Mouse (Mus musculus): Measurements from ENCODE around the gene Ctps.

DNA sequence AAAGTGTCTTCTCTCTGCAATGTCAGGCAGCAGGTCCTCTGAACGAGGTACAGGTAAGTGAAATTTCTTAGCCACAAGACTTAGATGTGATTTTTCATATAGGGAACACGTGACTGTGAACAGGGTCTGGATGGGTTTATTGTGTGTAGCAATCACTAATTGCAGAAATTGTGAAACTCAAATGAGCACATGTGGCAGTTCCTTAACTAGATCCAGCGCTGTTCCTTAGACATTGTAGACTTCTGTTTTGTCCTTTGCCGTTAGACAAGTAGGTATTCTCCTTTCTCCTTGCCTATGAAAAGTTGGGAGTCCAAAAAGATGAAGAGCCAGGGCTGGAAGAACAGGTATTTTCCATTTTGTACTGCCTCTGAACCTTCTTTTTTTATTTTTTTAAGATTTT is 58.9 kb downstream of the Ctps start:
- TF ChIP-seq CTCF (IDR thresholded peaks at IDR 0.05; ENCODE audit: low read depth) (no peak), EP300 (IDR thresholded peaks at IDR 0.05; ENCODE audit: low read depth) (no peak)
